Mouse (Mus musculus): Measurements from ENCODE around the gene Plin5. TPM values are rescaled to one million over a fixed set of nuclear protein-coding genes. Genes with fewer than 3 reads are reported as not detected.
A peak's percentile ranks its signal among the peaks of the same experiment; 100 is the strongest.
"Not testable (repeated sequence)": the region's sequence is repeated elsewhere in the genome, so short reads cannot be mapped to it uniquely, and the experiment has no call there.

The Plin5 gene
- total RNA-seq, 4 experiments from 2014 or later: 16.5 to 31.3 (median 22.8) TPM

DNA sequence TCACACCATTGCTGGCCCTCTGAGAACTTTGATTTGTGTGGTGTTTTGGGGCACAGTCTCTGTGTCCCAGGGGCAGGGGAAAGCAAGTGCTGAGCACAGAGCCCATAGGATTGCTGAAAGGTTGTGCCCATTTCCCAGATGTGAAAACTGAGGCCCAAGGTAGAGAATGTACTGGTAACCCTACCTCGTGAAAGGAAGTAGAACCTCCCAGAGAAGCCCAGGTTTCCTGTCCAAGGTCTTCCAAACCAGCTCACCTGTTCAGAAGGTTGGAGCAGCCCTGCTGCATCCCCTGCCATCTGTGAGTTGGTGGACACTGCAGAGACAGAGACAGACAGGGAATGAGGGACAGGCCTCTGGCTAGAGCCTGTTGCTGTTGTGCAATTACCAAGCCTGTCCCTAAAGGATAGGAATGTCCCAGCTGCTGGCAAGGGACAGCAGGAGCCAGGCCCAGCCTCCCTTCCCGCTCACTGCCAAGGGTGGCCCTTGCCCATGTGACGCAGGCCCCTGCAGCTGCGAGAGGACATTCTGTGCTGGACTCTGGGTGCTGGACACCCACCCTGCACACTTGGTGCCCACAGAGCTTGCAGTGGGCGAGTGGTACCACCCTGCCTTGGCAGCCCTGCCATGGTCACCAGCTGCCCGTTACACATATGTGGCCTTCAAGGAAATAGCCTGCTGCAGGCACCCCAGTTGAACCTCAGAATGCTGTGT, 8.9 kb downstream of the Plin5 start:
- DNase-seq (ENCODE audit: low spot score in 2 of 2): peak; percentile 85 to 91

DNA sequence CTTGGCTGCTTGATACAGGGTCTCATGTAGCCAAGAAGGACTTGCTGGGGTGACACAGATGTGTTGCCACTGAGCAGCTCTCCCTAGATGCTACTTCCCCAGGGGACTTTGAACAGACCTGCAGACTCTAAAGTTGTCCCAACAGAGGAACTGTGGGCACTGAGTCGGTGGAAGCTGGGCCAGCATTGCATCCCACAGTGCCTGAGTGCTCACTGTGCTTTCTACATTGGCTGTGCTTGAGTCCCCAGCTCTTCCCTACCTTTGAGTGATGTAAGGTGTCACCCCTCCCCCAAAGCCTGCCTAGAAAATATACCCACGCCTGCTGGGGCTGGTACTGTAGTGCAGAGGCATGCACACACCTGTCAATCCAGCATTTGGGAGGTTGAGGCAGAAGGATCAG, 9.7 kb downstream of the Plin5 start:
- no peak for DNase-seq (ENCODE audit: low spot score in 2 of 2)

DNA sequence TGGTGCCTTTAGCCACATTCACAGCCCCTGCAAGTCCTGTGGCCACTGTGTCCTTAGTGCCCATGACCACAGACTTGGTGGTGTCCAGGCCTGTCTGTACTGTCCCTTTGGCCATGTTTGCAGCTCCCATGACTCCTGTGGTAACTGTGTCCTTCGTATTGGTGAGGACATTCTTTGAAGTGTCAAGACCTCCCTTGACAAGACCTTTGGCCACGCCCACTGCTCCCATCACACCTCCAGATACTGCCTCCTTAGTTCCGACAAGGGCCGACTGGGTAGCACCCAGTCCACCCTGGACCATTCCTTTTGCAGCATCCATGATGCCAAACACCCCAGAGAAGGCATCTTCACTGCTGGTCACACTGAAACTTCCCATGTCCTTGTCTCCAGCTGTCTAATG, 10.4 kb downstream of the Plin5 start:
- no peak for DNase-seq (ENCODE audit: low spot score in 2 of 2)

DNA sequence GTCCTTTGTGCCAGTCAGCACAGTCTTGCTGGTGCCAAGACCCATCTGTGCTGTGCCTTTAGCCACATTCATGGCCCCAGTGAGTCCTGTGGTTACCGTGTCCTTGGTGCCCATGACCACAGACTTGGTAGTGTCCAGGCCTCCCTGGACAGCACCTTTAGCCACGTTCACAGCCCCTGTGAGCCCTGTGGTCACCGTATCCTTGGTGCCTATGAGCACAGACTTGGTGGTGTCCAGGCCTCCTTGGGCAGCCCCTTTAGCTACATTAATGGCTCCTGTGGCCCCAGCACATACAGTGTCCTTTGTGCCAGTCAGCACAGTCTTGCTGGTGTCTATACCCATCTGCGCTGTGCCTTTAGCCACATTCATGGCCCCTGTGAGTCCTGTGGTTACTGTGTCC, 11.0 kb downstream of the Plin5 start:
- DNase-seq (ENCODE audit: low spot score in 2 of 2): not testable (repeated sequence)

DNA sequence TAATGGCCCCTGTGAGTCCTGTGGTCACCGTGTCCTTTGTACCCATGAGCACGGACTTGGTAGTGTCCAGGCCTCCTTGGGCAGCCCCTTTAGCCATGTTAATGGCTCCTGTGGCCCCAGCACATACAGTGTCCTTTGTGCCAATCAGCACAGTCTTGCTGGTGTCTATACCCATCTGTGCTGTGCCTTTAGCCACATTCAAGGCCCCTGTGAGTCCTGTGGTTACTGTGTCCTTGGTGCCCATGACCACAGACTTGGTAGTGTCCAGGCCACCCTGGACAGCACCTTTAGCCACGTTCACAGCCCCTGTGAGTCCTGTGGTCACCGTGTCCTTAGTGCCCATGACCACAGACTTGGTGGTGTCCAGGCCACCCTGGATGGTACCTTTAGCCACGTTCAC, 12.6 kb downstream of the Plin5 start:
- not testable (repeated sequence) for DNase-seq (ENCODE audit: low spot score in 2 of 2)

DNA sequence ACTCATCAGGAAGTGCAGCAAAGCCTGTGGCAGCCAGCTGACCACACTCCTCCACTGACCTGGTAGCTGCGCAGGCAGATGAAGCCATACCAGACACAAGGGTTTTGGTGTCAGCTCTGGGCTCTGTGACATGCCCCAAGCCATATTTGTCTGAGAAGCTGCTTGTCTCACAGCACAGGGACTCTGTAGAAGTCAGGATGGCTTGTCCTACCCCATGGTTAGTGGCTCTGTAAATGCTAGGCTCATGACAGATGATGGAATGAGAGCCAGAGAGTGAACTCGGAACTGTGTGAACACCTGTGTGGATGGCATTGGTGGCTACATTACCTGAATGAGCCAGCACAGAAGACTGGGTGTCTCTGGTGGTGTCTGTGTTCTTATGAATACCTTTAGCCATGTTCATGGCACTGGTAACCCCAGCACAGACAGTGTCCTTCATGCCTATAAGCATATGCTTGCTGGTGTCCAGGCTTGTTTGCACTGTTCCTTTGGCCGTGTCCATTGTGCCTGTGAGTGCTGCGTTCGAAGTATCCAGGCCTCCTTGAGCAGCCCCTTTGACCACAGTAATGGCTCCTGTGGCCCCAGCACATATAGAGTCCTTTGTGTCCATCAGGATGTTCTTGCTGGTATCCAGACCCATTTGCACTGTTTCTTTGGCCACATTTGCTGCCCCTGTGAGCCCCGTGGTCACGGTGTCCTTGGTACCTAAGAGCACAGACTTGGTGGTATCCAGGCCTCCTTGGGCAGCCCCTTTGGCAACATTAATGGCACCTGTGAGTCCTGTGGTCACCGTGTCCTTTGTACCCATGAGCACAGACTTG, 13.7 kb downstream of the Plin5 start:
- no peak for DNase-seq (ENCODE audit: low spot score in 2 of 2)

DNA sequence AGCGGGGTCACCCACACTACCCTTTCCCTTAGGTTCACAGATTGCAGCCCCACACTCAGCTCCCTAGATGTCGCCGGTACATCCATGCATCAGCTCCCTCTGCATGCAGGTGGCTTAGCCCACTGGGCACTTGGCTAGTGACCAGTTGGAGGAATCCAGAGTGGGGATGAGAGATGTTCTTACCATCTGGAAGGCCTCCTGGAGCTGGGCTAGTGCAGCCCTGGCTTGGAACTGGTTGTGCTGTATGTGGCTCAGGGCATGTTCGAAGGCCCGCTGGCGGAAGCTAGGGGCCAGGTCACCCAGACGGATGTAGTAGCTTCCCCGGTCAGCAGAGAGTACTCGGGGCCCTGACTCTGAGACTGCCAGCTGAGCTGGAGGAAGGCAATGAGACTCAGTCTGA, 14.5 kb downstream of the Plin5 start:
- peak in 1 of 2 experiments; percentile 44 for DNase-seq (ENCODE audit: low spot score in 2 of 2)

DNA sequence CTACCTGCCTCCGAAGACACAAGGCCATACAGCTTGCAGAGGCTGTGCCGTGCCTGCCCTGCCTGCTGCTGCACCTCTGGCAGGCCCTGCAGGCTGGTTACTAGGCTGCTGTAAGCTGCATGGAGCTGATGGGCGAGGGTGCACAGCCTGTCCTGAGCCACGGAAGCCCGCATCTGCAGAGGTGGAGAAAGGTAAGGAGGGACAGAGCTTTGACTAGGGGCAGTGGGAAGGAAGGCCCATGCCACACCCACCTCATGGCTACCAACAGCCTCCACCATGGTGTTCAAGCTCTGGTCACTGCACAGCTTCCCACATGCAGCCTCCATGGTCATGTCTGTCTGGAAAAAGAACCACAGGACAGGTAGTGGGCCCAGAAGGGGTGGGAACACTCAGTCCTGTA, 15.2 kb downstream of the Plin5 start:
- no peak for DNase-seq (ENCODE audit: low spot score in 2 of 2)

DNA sequence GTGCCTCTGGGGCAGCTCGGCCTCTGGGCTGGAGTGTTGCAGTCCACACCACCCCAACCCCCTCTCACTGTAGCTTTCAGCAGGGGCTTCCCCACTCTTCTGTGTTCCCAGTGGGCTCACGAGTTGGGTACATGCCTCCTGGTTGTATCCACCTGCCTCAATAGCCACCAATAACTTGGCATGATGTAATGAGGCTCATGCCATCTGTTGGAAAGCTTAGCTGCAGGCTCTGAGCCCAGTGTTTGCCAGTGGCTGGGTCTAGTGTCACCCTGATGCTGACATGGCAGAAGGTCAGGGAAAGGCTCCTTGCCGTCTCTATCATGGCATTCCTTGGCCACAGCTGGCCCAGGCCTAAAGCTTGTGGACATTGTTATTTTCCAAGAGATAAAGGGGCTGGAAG, 16.6 kb downstream of the Plin5 start:
- peak in 1 of 2 experiments; percentile 68 for DNase-seq (ENCODE audit: low spot score in 2 of 2)

DNA sequence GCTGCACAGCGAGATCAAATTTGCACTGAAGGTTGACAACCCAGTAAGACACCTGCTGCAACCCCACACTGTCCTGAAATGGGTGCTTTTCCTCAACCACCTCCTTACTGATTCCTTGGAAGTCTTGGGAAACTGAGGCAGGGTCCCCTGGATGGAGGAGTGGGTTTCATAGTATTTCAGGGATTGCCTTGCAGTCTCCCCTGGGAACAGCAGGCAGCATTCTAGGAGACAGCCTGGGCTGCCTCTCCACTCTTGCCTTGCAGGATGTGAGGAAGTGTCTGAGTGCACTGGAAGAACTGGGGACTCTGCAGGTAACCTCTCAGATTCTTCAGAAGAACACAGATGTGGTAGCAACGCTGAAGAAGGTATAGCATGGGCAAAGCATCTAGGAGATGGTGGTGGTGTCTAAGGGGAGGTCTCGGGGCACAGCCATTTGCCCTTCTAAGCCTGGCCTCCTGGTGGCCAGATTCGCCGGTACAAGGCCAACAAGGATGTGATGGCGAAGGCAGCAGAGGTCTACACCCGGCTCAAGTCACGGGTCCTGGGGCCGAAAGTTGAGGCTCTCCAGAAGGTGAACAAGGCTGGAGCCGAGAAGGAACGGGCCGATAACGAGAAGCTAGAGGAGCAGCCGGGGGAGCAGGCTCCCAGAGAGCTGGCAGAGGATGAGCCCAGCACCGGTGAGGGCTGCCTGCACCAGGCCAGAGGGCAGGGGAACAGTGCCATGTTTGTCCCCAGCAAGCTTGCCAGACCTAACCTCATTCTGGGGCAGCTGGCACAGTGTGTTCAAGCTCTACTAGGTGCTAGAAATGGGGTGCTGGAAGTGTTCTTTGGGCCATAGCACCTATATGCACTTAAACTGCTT, 18.5 kb downstream of the Plin5 start:
- DNase-seq (ENCODE audit: low spot score in 2 of 2): peak; percentile 43 to 56

DNA sequence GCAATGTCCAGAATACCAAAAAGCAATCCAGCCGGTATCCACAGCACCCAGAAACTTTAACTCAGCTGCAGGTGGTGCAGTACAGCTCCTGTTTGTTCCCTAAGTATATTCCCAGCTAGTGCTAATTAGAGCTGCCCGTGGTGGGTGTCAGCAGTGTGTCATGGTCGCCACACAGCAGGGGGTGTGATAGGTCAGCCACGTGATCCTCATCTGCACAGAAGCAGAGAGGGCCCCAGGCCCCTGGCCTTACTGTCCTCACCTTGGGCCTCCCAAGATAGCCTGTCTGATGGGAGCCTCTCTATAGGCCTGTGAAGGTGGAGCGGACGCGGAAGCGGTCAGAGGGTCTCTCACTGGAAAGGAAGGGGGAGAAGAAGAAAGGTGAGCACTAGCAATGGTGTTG, 19.2 kb downstream of the Plin5 start:
- no peak for DNase-seq (ENCODE audit: low spot score in 2 of 2)

DNA sequence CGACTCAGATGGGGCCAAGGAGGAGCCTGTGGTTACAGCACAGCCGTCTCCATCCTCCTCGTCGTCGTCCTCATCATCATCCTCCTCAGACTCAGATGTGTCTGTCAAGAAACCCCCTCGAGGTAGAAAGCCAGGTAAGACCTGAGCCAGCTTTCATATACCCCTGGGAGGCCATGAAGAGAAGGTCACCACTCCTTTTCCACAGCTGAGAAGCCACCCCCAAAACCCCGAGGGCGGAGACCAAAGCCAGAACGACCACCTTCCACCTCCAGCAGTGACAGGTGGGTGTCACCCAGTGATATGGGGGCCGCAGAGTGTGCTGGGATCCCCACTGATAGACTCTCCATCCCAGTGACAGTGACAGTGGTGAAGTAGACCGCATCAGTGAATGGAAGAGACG, 20.5 kb downstream of the Plin5 start:
- DNase-seq (ENCODE audit: low spot score in 2 of 2): no peak

DNA sequence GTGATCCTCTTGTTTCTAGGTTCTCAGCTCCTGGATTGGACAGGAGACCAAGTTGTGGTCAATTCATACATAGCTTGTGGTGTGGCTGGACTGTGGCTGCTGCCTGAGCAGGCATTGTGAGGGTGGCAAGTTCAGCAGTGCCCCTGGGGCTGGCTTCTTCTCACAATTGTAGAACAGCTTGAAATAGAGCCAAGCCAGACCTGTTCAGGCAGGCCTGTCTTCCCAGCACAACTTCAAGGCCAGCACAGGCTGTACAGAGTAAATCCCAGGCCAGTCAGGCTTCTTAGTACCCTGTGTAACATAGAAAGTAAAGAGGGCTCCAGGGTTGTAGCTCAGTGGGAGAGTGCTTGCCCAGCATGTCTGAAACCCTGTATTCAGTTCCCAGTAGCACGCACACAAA, 24.6 kb downstream of the Plin5 start:
- DNase-seq (ENCODE audit: low spot score in 2 of 2): no peak

DNA sequence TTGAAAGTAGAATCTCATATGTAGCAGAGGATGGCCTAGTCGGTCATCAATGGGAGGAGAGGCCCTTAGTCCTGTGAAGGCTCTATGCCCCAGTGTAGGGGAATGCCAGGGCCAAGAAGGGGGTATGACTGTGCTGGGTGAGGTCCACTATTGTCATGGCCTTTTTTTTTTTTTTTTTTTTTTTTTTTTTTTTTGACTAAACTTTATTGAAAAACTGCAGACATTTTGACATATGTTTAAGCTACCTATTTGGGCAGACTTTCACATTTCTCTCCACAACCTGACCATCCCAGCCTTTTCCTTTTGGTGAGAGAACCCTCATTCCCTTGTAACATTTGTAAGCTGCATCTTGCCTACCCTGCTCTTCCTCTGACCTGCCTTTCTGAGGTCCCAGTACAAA, 25.1 kb downstream of the Plin5 start:
- no peak for DNase-seq (ENCODE audit: low spot score in 2 of 2)

DNA sequence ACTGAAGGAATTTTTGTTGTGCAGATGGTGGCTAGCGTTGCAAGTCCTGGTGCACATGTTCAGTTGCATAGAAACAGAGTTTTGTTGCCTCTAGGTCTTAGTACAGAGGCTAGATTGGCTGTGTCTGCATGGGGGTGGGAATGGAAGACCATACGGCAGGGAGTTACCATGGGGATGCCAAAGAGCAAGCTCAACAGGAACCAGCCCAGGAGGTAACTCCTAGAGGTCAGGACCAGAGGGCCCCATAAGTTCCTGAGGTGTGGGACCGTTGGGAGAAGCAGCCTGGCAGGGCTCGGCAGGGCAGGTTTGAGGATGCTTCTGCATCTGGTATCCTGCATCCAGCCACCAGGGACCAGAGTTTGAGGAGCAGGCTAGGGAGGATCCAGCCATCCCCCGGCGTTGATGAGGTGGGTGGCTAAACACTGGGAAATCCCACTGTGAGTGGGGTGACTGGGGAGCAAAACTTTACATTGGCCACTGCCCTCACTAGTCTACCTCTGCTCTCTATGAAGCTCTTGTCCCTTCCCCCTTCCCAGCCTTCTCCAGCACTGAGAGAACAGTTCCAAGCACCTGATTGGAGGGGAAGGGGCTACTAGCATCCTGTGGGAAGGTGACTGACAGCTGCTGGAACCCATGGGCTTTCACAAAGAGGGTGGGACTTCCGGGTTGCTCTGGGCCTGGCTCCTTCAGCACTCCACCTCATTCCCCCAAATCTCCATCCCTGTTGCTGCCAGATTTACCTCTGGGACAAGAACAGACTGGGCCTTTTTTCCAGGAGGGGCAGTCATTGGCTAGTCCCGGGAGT, 36.4 kb downstream of the Plin5 start:
- DNase-seq (ENCODE audit: low spot score in 2 of 2): no peak

DNA sequence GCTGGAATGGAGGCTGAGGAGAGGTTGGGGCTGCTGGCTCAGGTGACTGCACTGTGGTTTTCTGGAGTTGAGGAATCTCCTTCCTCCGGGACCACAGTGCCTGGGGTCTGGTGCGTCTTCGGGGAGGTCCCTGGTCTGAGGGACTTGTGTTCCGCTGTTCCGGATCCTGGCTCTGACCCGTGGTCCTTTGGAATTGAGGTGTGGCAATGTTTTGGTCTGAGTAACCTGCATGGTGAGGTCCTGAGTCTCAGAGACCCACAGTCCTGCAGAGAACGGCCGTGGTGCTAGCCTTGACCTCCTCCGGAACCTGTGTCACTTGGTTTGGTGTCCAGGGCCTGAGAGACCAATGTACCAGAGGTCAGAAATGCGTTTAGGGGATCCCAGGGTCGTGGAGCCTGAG, 37.5 kb downstream of the Plin5 start:
- no peak for DNase-seq (ENCODE audit: low spot score in 2 of 2)

DNA sequence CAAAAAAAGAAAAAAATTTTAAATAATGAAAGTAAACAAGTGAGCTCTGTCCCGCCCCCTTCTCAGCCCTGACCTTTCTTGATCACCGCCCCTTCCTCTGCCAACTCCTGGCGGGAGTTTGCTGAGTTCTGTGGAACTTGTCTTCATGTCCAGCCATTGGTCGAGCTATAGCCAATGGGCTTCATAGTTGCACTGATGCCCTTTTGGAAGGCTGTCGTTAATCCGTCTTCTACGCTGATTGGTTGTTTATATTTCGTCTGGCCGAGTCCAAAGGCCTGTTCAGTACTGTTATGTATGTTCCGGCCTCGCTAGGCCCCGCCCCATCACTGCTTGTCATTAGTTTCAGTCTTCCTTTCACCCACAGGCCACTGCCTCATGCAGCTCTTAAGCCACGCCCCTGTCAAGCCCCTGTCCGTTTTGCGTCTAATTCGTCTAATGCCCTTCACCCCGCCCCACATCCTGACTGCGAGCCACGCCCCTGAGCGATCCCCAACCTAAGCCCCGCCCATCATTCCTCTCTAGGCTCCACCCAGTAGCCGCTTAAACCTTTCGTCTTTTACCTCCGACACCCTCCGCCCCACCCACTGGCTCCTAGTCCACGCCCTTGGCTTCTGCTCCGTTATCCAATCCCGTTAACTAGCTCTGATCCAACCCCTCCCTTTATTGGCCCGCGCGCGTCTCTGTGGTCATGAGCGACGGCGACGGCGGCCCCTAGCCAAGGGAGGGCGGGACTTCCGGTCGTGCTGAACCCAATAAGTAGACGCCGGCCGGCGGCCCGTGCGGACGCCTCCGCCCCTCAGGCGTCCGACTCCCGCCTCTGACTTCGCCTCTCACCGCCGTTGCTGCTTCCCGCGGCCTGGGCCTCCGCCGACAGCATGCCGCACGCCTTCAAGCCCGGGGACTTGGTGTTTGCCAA, 38.3 kb downstream of the Plin5 start, which contains the start of gene Hdgfl2:
Gene Hdgfl2 (plus strand): TSS at position 755 of the 916 bp plus-strand sequence.
- DNase-seq (ENCODE audit: low spot score in 2 of 2): peak; percentile 100

DNA sequence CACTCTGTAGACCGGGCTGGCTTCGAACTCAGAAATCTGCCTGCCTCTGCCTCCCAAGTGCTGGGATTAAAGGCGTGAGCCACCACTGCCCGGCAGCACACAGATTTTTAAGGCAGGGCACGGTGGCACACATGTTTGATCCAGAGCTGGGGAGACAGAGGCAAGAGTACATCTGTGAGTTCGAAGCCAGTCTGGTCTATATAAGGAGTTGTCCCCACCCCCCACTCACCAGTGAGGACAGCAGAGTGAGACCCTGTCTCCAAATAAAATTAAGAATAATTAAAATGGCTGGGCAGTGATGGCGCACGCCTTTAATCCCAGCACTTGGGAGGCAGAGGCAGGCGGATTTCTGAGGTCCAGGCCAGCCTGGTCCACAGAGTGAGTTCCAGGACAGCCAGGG, 39.0 kb downstream of the Plin5 start:
- DNase-seq (ENCODE audit: low spot score in 2 of 2): not testable (repeated sequence)

DNA sequence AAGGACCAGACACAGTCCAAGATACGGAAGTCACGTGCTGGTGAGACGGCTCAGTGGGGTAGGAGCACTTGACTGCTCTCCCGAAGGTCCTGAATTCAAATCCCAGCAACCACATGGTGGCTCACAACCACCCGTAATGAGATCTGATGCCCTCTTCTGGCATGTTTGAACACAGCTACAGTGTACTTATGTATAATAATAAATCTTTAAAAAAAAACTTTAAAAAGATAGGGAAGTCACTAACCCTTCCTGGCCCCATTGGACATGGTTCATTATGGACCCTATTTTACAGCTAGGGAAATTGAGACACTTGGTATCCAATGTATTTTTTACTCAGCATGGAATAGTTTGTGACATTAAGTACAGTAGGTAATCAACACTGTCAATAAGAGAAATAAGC, 39.9 kb downstream of the Plin5 start:
- no peak for DNase-seq (ENCODE audit: low spot score in 2 of 2)

DNA sequence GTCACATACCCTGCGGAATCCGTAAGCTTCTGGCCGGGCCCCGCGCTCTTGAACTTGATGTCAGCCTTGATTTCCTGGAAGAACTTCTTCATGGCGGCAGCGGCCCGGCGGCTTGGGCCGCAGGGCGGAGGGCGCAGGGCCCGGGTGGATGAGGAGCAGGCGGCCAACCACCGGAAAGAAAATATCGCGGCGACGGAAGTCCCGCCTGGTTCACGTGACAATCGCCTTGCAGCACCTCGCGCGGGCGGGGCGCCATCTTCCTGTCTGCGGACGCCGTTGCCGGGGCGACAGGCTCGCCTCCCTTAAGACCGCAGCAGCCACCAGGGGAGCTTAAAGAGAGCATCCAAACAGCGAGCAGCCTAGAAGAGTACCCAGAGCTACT, 42.6 kb downstream of the Plin5 start, which contains the start of gene Ubxn6:
Gene Ubxn6 (minus strand): TSS at position 202 of the 382 bp plus-strand sequence.
- peak; percentile 95 to 98 for DNase-seq (ENCODE audit: low spot score in 2 of 2)

Data from gastrocnemius, adult 8-10 months (tissue).